Mouse (Mus musculus) limb, embryonic 11.5 days (tissue): ENCODE results near the gene Eva1c. TPM values are rescaled to one million over a fixed set of nuclear protein-coding genes. Genes with fewer than 3 reads are reported as not detected.

Experiments used
- ATAC-seq: fragments of 200-750 bp; cut with Nextera tagmentation; 2 replicates; pipeline ENCODE4 v1.8.0; 2017; ENCODE audit warnings: low read depth; ENCODE audit not compliant: insufficient number of reproducible peaks, low FRiP score, low TSS enrichment
- DNase-seq: peaks from one replicate; pipeline ENCODE4 v3.0.0-alpha.2; 2015; ENCODE audit warnings: low spot score
- H3K27ac ChIP-seq: fragments of 300-500 bp; sonication (generic); replicated peaks from 2 replicates; pipeline ENCODE4 v1.5.1; 2014; ENCODE audit warnings: low read depth, mild to moderate bottlenecking, low read length
- H3K27me3 ChIP-seq: fragments of 300-500 bp; sonication (generic); 2 replicates; pipeline ENCODE4 v1.6.1; 2014; ENCODE audit warnings: mild to moderate bottlenecking, low read length, mixed read lengths; ENCODE audit not compliant: control insufficient read depth, insufficient read depth
- H3K36me3 ChIP-seq: fragments of 300-500 bp; sonication (generic); 2 replicates; pipeline ENCODE4 v1.6.1; 2014; ENCODE audit warnings: mild to moderate bottlenecking, low read length, moderate library complexity, mixed read lengths; ENCODE audit not compliant: control insufficient read depth, insufficient read depth
- H3K4me1 ChIP-seq: fragments of 300-500 bp; sonication (generic); 2 replicates; pipeline ENCODE4 v1.6.1; 2014; ENCODE audit warnings: low read length, mixed read lengths; ENCODE audit not compliant: control insufficient read depth, insufficient read depth
- H3K4me2 ChIP-seq: fragments of 300-500 bp; sonication (generic); 2 replicates; pipeline ENCODE4 v1.6.1; 2014; ENCODE audit warnings: low read depth, mild to moderate bottlenecking, moderate library complexity; ENCODE audit not compliant: severe bottlenecking
- H3K4me3 ChIP-seq: fragments of 300-500 bp; sonication (generic); 2 replicates; pipeline ENCODE4 v1.5.1; 2014; ENCODE audit warnings: low read depth, low read length
- H3K9ac ChIP-seq: fragments of 300-500 bp; sonication (generic); 2 replicates; pipeline ENCODE4 v1.6.1; 2014; ENCODE audit warnings: mild to moderate bottlenecking, low read length
- H3K9me3 ChIP-seq: fragments of 300-500 bp; sonication (generic); 2 replicates; pipeline ENCODE4 v1.6.1; 2016; ENCODE audit warnings: low read length; ENCODE audit not compliant: control insufficient read depth
- WGBS: fragments of 180-500 bp; shearing (Covaris S2); extraction: QIAGEN DNeasy Blood & Tissue Kit; methylation state at CpG from one replicate; pipeline ENCODE4 v1.1.7; 2014; 5-methylcytosine and 5-hydroxymethylcytosine counted together
- polyA plus RNA-seq: library from polyadenylated mRNA; unstranded; fragments of >200 nt; fragmentation: Nextera tagmentation; extraction: Ambion mirVana; gene quantifications from 2 replicates; pipeline ENCODE4 v1.2.1, GENCODE M21; 2014

Eva1c gene
- polyA plus RNA-seq, 1 experiment from 2014 or later: 0.44 TPM

- H3K4me3 ChIP-seq: no peak overlapping the region
- no peaks in the 10 kb centered on the region for H3K36me3 ChIP-seq
- H3K4me1 ChIP-seq: peaks cover 5% of the 10 kb centered on the region
- H3K9me3 ChIP-seq: no peaks in the 10 kb centered on the region
- WGBS: 82% methylated on average over 3 of the region's 3 CpGs
- no peak overlapping the region for H3K4me2 ChIP-seq
- no peaks in the 10 kb centered on the region for H3K27me3 ChIP-seq
- H3K9ac ChIP-seq: no peak overlapping the region
- no peak for DNase-seq
- ATAC-seq: no peak
- no peak overlapping the region for H3K27ac ChIP-seq
Measured at GRCm38 (mm10) chr16:90863036-90863435, 36.5 kb downstream of the Eva1c start.

- no peak for ATAC-seq
- Histone ChIP-seq H3K27me3 (no peaks in the 10 kb centered on the region), H3K4me2 (no peak overlapping the region), H3K9ac (no peak overlapping the region), H3K4me3 (no peak overlapping the region), H3K36me3 (no peaks in the 10 kb centered on the region), H3K4me1 (peaks cover 9% of the 10 kb centered on the region), H3K27ac (no peak overlapping the region), H3K9me3 (no peaks in the 10 kb centered on the region)
- WGBS: 84% methylated on average over 10 of the region's 10 CpGs
- no peak for DNase-seq
Measured at GRCm38 (mm10) chr16:90863468-90864046, 37.0 kb downstream of the Eva1c start.

- 58% methylated on average over 7 of the region's 7 CpGs for WGBS
- Histone ChIP-seq H3K36me3 (no peaks in the 10 kb centered on the region), H3K4me1 (peaks cover 9% of the 10 kb centered on the region), H3K27me3 (no peaks in the 10 kb centered on the region), H3K27ac (no peak overlapping the region), H3K9ac (no peak overlapping the region), H3K4me3 (no peak overlapping the region), H3K9me3 (no peaks in the 10 kb centered on the region), H3K4me2 (no peak overlapping the region)
- DNase-seq (no peak), ATAC-seq (no peak)
Measured at GRCm38 (mm10) chr16:90864693-90865092, 38.2 kb downstream of the Eva1c start.

- DNase-seq: no peak
- whole genome bisulfite sequencing: 60% methylated on average over 9 of the region's 9 CpGs
- H3K27ac ChIP-seq: no peak overlapping the region
Measured at GRCm38 (mm10) chr16:90865652-90866051, 39.1 kb downstream of the Eva1c start.

GRCm38 (mm10) chr16:90868129-90868528 lies 41.6 kb downstream of the Eva1c start:
- Histone ChIP-seq H3K9me3 (no peaks in the 10 kb centered on the region), H3K4me2 (no peak overlapping the region), H3K4me3 (no peak overlapping the region), H3K9ac (no peak overlapping the region), H3K36me3 (no peaks in the 10 kb centered on the region), H3K27me3 (no peaks in the 10 kb centered on the region), H3K4me1 (peaks cover 9% of the 10 kb centered on the region), H3K27ac (no peak overlapping the region)
- DNase-seq (peak; percentile 34), ATAC-seq (peak; percentile 33; the same call in 1 of the 2 replicates)
- 8% methylated on average over 7 of the region's 7 CpGs for WGBS

More at GRCm38 (mm10) chr16:90865652-90866051, 39.1 kb downstream of the Eva1c start:
- no peak overlapping the region for H3K4me3 ChIP-seq
- ATAC-seq: no peak
- H3K4me2 ChIP-seq: no peak overlapping the region
- H3K36me3 ChIP-seq: no peaks in the 10 kb centered on the region
- H3K27me3 ChIP-seq: no peaks in the 10 kb centered on the region
- H3K4me1 ChIP-seq: peaks cover 9% of the 10 kb centered on the region
- H3K9me3 ChIP-seq: no peaks in the 10 kb centered on the region
- H3K9ac ChIP-seq: no peak overlapping the region

GRCm38 (mm10) chr16:90869361-90869760 lies 42.8 kb downstream of the Eva1c start:
- Histone ChIP-seq H3K4me2 (no peak overlapping the region), H3K9me3 (no peaks in the 10 kb centered on the region), H3K27ac (no peak overlapping the region), H3K4me3 (no peak overlapping the region), H3K9ac (no peak overlapping the region), H3K36me3 (no peaks in the 10 kb centered on the region), H3K27me3 (no peaks in the 10 kb centered on the region), H3K4me1 (peaks cover 9% of the 10 kb centered on the region)
- DNase-seq (no peak), ATAC-seq (0 out of 2 replicates have a peak, but pooled peaks have one; percentile 36)
- 67% methylated on average over 4 of the region's 4 CpGs for WGBS

GRCm38 (mm10) chr16:90872936-90873335 lies 46.4 kb downstream of the Eva1c start:
- Histone ChIP-seq H3K4me2 (no peak overlapping the region), H3K27ac (no peak overlapping the region), H3K9me3 (no peaks in the 10 kb centered on the region), H3K27me3 (no peaks in the 10 kb centered on the region), H3K4me1 (peaks cover 5% of the 10 kb centered on the region; the same call in 1 of the 2 replicates), H3K36me3 (no peaks in the 10 kb centered on the region), H3K9ac (no peak overlapping the region), H3K4me3 (no peak overlapping the region)
- WGBS: 61% methylated on average over 8 of the region's 8 CpGs
- ATAC-seq: no peak
- no peak for DNase-seq

GRCm38 (mm10) chr16:90874536-90874935 lies 48.0 kb downstream of the Eva1c start:
- no peak for ATAC-seq
- no peak overlapping the region for H3K4me3 ChIP-seq

More at GRCm38 (mm10) chr16:90874536-90874935, 48.0 kb downstream of the Eva1c start:
- no peaks in the 10 kb centered on the region for H3K27me3 ChIP-seq
- WGBS: 76% methylated on average over 5 of the region's 5 CpGs
- H3K4me2 ChIP-seq: no peak overlapping the region
- no peaks in the 10 kb centered on the region for H3K9me3 ChIP-seq
- H3K36me3 ChIP-seq: no peaks in the 10 kb centered on the region
- H3K9ac ChIP-seq: no peak overlapping the region
- no peaks in the 10 kb centered on the region for H3K4me1 ChIP-seq
- no peak overlapping the region for H3K27ac ChIP-seq
- DNase-seq: no peak
